Mouse (Mus musculus) liver, embryonic 14.5 days (tissue): ENCODE results near the gene Scrn1. TPM values are rescaled to one million over a fixed set of nuclear protein-coding genes. Genes with fewer than 3 reads are reported as not detected.

Source experiments
- ATAC-seq: fragments of 200-750 bp; cut with Nextera tagmentation; 2 replicates; pipeline ENCODE4 v1.8.0; 2017; ENCODE audit warnings: moderate number of reproducible peaks, mild to moderate bottlenecking, moderate library complexity; ENCODE audit not compliant: insufficient read depth
- DNase-seq, 3 experiments: peaks; one replicate each; pipeline ENCODE4 v3.0.0-alpha.2; 2012 to 2013; ENCODE audit warnings: low read depth in 3 of 3, low spot score in 3 of 3
- H3K27ac ChIP-seq: fragments of 300-500 bp; sonication (generic); 2 replicates; pipeline ENCODE4 v1.5.1; 2014; ENCODE audit warnings: moderate library complexity, mild to moderate bottlenecking, control low read depth, inconsistent platforms
- H3K27me3 ChIP-seq: fragments of 300-500 bp; sonication (generic); 2 replicates; pipeline ENCODE4 v1.6.1; 2014; ENCODE audit warnings: mild to moderate bottlenecking, low read length, moderate library complexity; ENCODE audit not compliant: control insufficient read depth, insufficient read depth
- H3K36me3 ChIP-seq: fragments of 300-500 bp; sonication (generic); replicated peaks from 2 replicates; pipeline ENCODE4 v1.6.1; 2014; ENCODE audit warnings: low read depth; ENCODE audit not compliant: control insufficient read depth, insufficient read depth
- H3K4me1 ChIP-seq, 2 experiments: fragments of 200-500 bp in 1 of 2; fragments of 300-500 bp in 1 of 2; sonication (generic) in 1 of 2; replicated peaks; 2 replicates each; pipeline ENCODE4 v1.6.1; 2012 to 2014; ENCODE audit warnings: antibody characterized with exemption in 1 of 2, inconsistent platforms in 1 of 2, low read length in 1 of 2; ENCODE audit not compliant: control insufficient read depth in 2 of 2, insufficient read depth in 2 of 2
- H3K4me2 ChIP-seq: fragments of 300-500 bp; sonication (generic); 2 replicates; pipeline ENCODE4 v1.6.1; 2014; ENCODE audit warnings: low read depth, mild to moderate bottlenecking, control low read depth, moderate library complexity
- H3K4me3 ChIP-seq, 2 experiments: fragments of 200-500 bp in 1 of 2; fragments of 300-500 bp in 1 of 2; sonication (generic) in 1 of 2; 2 replicates each; pipeline ENCODE4 v1.5.1; 2012 to 2014; ENCODE audit warnings: low read depth in 2 of 2, low read length in 2 of 2, mild to moderate bottlenecking in 2 of 2, control low read depth in 1 of 2, inconsistent platforms in 1 of 2, moderate library complexity in 1 of 2; ENCODE audit not compliant: insufficient read depth in 1 of 2
- H3K9ac ChIP-seq: fragments of 300-500 bp; sonication (generic); replicated peaks from 2 replicates; pipeline ENCODE4 v1.6.1; 2014; ENCODE audit warnings: mild to moderate bottlenecking, control low read depth, moderate library complexity
- H3K9me3 ChIP-seq: fragments of 300-500 bp; sonication (generic); 2 replicates; pipeline ENCODE4 v1.6.1; 2016; ENCODE audit warnings: low read length, mixed read lengths; ENCODE audit not compliant: control insufficient read depth
- CTCF ChIP-seq: IDR thresholded peaks from 2 replicates; pipeline ENCODE4 v1.5.1; 2016; ENCODE audit warnings: antibody characterized with exemption, low read depth, control low read depth
- EP300 ChIP-seq: IDR thresholded peaks from 2 replicates; pipeline ENCODE4 v1.6.1; 2016; ENCODE audit warnings: antibody characterized with exemption, low read depth
- WGBS: fragments of 180-500 bp; shearing (Covaris S2); extraction: QIAGEN DNeasy Blood & Tissue Kit; methylation state at CpG from one replicate; pipeline ENCODE4 v1.1.7; 2014; ENCODE audit not compliant: insufficient replicate concordance; 5-methylcytosine and 5-hydroxymethylcytosine counted together
- polyA plus RNA-seq, 2 experiments: library from polyadenylated mRNA; depleted of rRNA in 1 of 2; stranded (reverse) in 1 of 2; unstranded in 1 of 2; fragments of >200 nt; fragmentation: Nextera tagmentation in 1 of 2; extraction: Ambion mirVana in 1 of 2; gene quantifications; 2 replicates each; pipeline versions ENCODE4 v1.2.1 to v1.2.3; 2012 to 2014

Gene Scrn1
- polyA plus RNA-seq, 2 experiments = 0.13 to 0.24 TPM

- ATAC-seq = no peak
- Histone ChIP-seq H3K27me3 (no peaks in the 10 kb centered on the region), H3K4me1 (no peaks in the 10 kb centered on the region), H3K9ac (no peak overlapping the region), H3K4me2 (no peak overlapping the region), H3K36me3 (no peaks in the 10 kb centered on the region), H3K4me3 (no peak overlapping the region), H3K9me3 (no peaks in the 10 kb centered on the region), H3K27ac (no peak overlapping the region)
- no peak for TF ChIP-seq CTCF
- 62% methylated on average over 7 of the region's 7 CpGs for WGBS
- no peak for DNase-seq
Observed at GRCm38 (mm10) chr6:54558466-54558865, 7.8 kb downstream of the Scrn1 start.

GRCm38 (mm10) chr6:54557671-54558070, 8.6 kb downstream of the Scrn1 start:
- Histone ChIP-seq H3K4me2 (no peak overlapping the region), H3K4me1 (no peaks in the 10 kb centered on the region), H3K4me3 (no peak overlapping the region), H3K9ac (no peak overlapping the region), H3K9me3 (no peaks in the 10 kb centered on the region), H3K27ac (no peak overlapping the region), H3K36me3 (no peaks in the 10 kb centered on the region), H3K27me3 (no peaks in the 10 kb centered on the region)
- DNase-seq (no peak), ATAC-seq (no peak)
- TF ChIP-seq CTCF (no peak), EP300 (no peak)
- 66% methylated on average over 7 of the region's 7 CpGs for WGBS

DNA sequence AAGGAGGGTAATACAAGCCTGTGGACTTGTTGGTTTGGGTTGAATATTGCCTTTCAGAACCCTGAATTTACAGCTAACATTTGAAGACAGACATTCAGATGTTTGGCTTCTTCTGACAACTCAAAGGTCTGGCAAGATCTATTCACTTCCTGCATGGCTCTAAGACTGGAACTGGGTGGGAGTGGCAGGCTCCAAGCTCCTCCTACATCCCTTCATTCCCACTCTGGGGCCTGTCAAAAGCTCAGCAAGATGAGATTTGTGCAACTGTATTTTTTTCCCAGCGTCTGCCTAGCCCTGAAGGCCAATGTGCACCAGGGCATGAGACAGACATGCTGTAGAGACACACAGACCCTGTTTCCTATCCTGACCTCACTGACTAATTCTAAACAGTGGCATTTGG, 10.5 kb downstream of the Scrn1 start:
- TF ChIP-seq CTCF (no peak), EP300 (no peak)
- Histone ChIP-seq H3K27ac (no peak overlapping the region), H3K9ac (no peak overlapping the region), H3K4me1 (no peaks in the 10 kb centered on the region), H3K4me2 (no peak overlapping the region), H3K36me3 (no peaks in the 10 kb centered on the region), H3K27me3 (no peaks in the 10 kb centered on the region), H3K9me3 (no peaks in the 10 kb centered on the region), H3K4me3 (no peak overlapping the region)
- DNase-seq (no peak), ATAC-seq (no peak)
- 56% methylated on average over 1 of the region's 1 CpGs for WGBS

DNA sequence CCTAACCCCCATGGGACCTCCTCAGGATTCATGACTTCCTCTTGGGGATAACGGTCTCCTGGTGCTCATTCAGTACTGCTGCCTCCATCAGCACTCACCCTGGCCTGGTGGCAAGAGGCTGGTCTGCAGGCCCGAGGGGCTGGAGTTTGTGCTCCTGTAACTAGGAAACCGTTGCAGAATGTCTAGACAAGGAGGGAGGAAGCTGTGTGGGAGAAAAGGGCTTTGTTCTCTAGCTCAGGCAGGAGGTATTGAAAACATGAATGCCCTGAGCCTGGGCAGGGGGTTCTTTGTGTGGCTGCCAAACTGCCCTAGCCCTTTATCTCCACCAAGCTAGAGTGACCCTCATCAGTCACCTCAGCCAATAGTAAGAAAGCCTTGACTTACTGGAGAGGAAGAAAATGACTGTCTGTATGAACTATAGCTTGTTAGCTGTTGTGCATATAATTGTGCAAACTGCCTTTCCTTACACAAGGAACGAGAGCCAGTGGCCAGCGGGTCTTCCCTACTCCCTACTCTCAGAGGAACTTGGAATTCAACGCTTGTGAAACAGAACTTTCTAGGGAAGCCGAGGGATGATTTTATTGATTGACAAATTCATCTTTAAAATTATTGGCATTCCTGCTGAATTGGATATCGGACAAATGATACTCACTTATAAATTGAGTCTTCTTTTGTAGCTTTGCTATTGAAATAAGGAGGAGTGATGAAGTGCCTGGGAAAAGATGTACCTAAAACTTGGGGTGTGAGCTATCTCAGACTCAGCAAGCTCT, 11.8 kb downstream of the Scrn1 start:
- no peaks in the 10 kb centered on the region for H3K27me3 ChIP-seq
- H3K4me1 ChIP-seq = no peaks in the 10 kb centered on the region
- H3K27ac ChIP-seq = no peak overlapping the region
- H3K4me3 ChIP-seq = no peak overlapping the region
- H3K9me3 ChIP-seq = no peaks in the 10 kb centered on the region
- H3K4me2 ChIP-seq = no peak overlapping the region
- ATAC-seq = no peak
- H3K36me3 ChIP-seq = no peaks in the 10 kb centered on the region
- whole genome bisulfite sequencing = 53% methylated on average over 8 of the region's 8 CpGs
- no peak for DNase-seq
- TF ChIP-seq CTCF (no peak), EP300 (no peak)
- no peak overlapping the region for H3K9ac ChIP-seq

DNA sequence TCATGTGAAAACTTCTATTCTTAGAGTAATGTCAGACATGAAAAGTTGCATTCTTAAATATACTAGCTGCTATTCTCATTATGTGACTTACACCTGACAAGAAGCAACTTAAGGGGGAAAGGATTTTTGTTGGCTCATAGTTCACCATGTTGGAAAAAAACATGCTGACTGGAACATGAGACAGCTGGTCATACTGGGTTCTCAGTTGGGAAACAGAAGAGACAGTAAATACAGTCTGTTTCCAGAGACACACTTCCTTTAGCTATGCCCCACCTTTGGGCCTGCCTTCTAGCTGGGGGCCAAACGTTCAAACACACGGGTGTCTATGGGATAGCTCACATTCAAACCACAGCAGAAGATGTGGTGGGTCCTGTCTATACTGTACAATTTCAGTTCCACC, 12.7 kb downstream of the Scrn1 start:
- Histone ChIP-seq H3K4me3 (no peak overlapping the region), H3K4me2 (no peak overlapping the region), H3K9me3 (no peaks in the 10 kb centered on the region), H3K4me1 (no peaks in the 10 kb centered on the region), H3K27ac (no peak overlapping the region), H3K9ac (no peak overlapping the region), H3K36me3 (no peaks in the 10 kb centered on the region), H3K27me3 (no peaks in the 10 kb centered on the region)
- ATAC-seq (no peak), DNase-seq (no peak)
- WGBS = 61% methylated on average over 2 of the region's 2 CpGs
- TF ChIP-seq CTCF (no peak), EP300 (no peak)
